Mouse (Mus musculus) kidney, postnatal 10 days (tissue): ENCODE results near the gene D330020A13Rik.
"Not testable (repeated sequence)": the region's sequence is repeated elsewhere in the genome, so short reads cannot be mapped to it uniquely, and the experiment has no call there.

ENCODE experiments used
- DNase-seq: peaks from one replicate; pipeline ENCODE4 v3.0.0; 2021; ENCODE audit warnings: mixed read lengths

Gene D330020A13Rik

GRCm38 (mm10) chr6:120294056-120294784 is at the start of gene D330020A13Rik, which contains the start of gene B4galnt3:
D330020A13Rik (plus strand) TSS chr6:120294364.
B4galnt3 (minus strand) TSS chr6:120294559.
- DNase-seq = peak; percentile 70

GRCm38 (mm10) chr6:120246676-120247075 is 47.5 kb upstream of the D330020A13Rik start:
- no peak for DNase-seq

GRCm38 (mm10) chr6:120249831-120250230 is 44.3 kb upstream of the D330020A13Rik start:
- DNase-seq = no peak

GRCm38 (mm10) chr6:120251010-120251409 is 43.2 kb upstream of the D330020A13Rik start:
- DNase-seq = no peak

- no peak for DNase-seq
Measured at GRCm38 (mm10) chr6:120252741-120253140, 41.4 kb upstream of the D330020A13Rik start.

GRCm38 (mm10) chr6:120254640-120255039 is 39.5 kb upstream of the D330020A13Rik start:
- DNase-seq = peak; percentile 63

- no peak for DNase-seq
Measured at GRCm38 (mm10) chr6:120255144-120255543, 39.0 kb upstream of the D330020A13Rik start.

- DNase-seq = no peak
Measured at GRCm38 (mm10) chr6:120255701-120256100, 38.5 kb upstream of the D330020A13Rik start.

- no peak for DNase-seq
Measured at GRCm38 (mm10) chr6:120256431-120256935, 37.7 kb upstream of the D330020A13Rik start.

- DNase-seq = no peak
Measured at GRCm38 (mm10) chr6:120259481-120259880, 34.7 kb upstream of the D330020A13Rik start.

GRCm38 (mm10) chr6:120262886-120263531 is 31.2 kb upstream of the D330020A13Rik start:
- peak; percentile 25 for DNase-seq

GRCm38 (mm10) chr6:120263608-120264007 is 30.6 kb upstream of the D330020A13Rik start:
- peak; percentile 33 for DNase-seq

- no peak for DNase-seq
Measured at GRCm38 (mm10) chr6:120264151-120264550, 30.0 kb upstream of the D330020A13Rik start.

GRCm38 (mm10) chr6:120274181-120274580 is 20.0 kb upstream of the D330020A13Rik start:
- DNase-seq = no peak

- DNase-seq = no peak
Measured at GRCm38 (mm10) chr6:120274887-120275286, 19.3 kb upstream of the D330020A13Rik start.

GRCm38 (mm10) chr6:120275301-120275700 is 18.9 kb upstream of the D330020A13Rik start:
- DNase-seq = no peak

GRCm38 (mm10) chr6:120276874-120277449 is 17.2 kb upstream of the D330020A13Rik start:
- no peak for DNase-seq

GRCm38 (mm10) chr6:120287279-120287678 is 6.9 kb upstream of the D330020A13Rik start:
- no peak for DNase-seq

- DNase-seq = no peak
Measured at GRCm38 (mm10) chr6:120288541-120288940, 5.6 kb upstream of the D330020A13Rik start.

GRCm38 (mm10) chr6:120289430-120289829 is 4.7 kb upstream of the D330020A13Rik start:
- no peak for DNase-seq

GRCm38 (mm10) chr6:120291396-120292009 is 2.7 kb upstream of the D330020A13Rik start:
- no peak for DNase-seq

GRCm38 (mm10) chr6:120294785-120295133 is 595 bp downstream of the D330020A13Rik start:
- DNase-seq = peak; percentile 87

GRCm38 (mm10) chr6:120296589-120296988 is 2.4 kb downstream of the D330020A13Rik start:
- not testable (repeated sequence) for DNase-seq
